Mouse (Mus musculus) cerebellum, adult 2 months (tissue): ENCODE data around the gene Tlk2. TPM values are rescaled to one million over a fixed set of nuclear protein-coding genes. Genes with fewer than 3 reads are reported as not detected.

ENCODE experiments used
- DNase-seq, 2 experiments: peaks; one replicate each; pipeline ENCODE4 v3.0.0; 2021
- H3K27ac ChIP-seq: fragments of 200-500 bp; 2 replicates; pipeline ENCODE4 v1.5.1; 2012; ENCODE audit warnings: low read length, control low read depth, inconsistent platforms; ENCODE audit not compliant: insufficient read depth
- H3K27me3 ChIP-seq: fragments of 200-500 bp; 2 replicates; pipeline ENCODE4 v1.6.1; 2012; ENCODE audit warnings: inconsistent platforms, mild to moderate bottlenecking, low read length, moderate library complexity; ENCODE audit not compliant: control insufficient read depth, insufficient read depth
- H3K4me1 ChIP-seq: fragments of 200-500 bp; 2 replicates; pipeline ENCODE4 v1.6.1; 2011; ENCODE audit warnings: low read length; ENCODE audit not compliant: control insufficient read depth, insufficient read depth
- H3K4me3 ChIP-seq: fragments of 200-500 bp; replicated peaks from 2 replicates; pipeline ENCODE3; 2011; ENCODE audit warnings: mild to moderate bottlenecking, low read depth, low read length, control low read depth; ENCODE audit not compliant: insufficient read depth
- CTCF ChIP-seq: fragments of 200-500 bp; IDR thresholded peaks from 2 replicates; pipeline ENCODE4 v1.5.1; 2011; ENCODE audit warnings: low read depth, mild to moderate bottlenecking, control low read depth, low read length, moderate library complexity, borderline replicate concordance; ENCODE audit not compliant: insufficient read depth
- POLR2A ChIP-seq: fragments of 200-500 bp; IDR thresholded peaks from 2 replicates; pipeline ENCODE4 v1.6.1; 2011; ENCODE audit warnings: low read length, control low read depth, borderline replicate concordance; ENCODE audit not compliant: insufficient read depth
- WGBS: fragments of 180-500 bp; shearing (Covaris S2); methylation state at CpG from one replicate; pipeline ENCODE4 v1.1.7; 2018; 5-methylcytosine and 5-hydroxymethylcytosine counted together
- polyA plus RNA-seq: library from polyadenylated mRNA; depleted of rRNA; stranded (reverse); fragments of >200 nt; gene quantifications from 2 replicates; pipeline ENCODE4 v1.2.3, GENCODE M21; 2012

Gene Tlk2
- polyA plus RNA-seq, 1 experiment = 44.6 TPM

GRCm38 (mm10) chr11:105202403-105202802 lies 23.8 kb downstream of the Tlk2 start:
- Histone ChIP-seq H3K4me1 (0 out of 2 replicates have a peak, but pooled peaks cover 2% of the 10 kb centered on the region), H3K27me3 (no peaks in the 10 kb centered on the region), H3K4me3 (no peak overlapping the region), H3K27ac (no peak overlapping the region)
- 57% methylated on average over 3 of the region's 3 CpGs for WGBS
- 0 out of 2 replicates have a peak, but pooled peaks have one; percentile 1 for TF ChIP-seq CTCF
- TF ChIP-seq POLR2A = no peak
- DNase-seq = no peak

GRCm38 (mm10) chr11:105210007-105210406 lies 31.4 kb downstream of the Tlk2 start:
- no peaks in the 10 kb centered on the region for H3K27me3 ChIP-seq
- no peak for TF ChIP-seq POLR2A
- no peak for TF ChIP-seq CTCF
- WGBS = 76% methylated on average over 1 of the region's 1 CpGs
- 0 out of 2 replicates have a peak, but pooled peaks cover 2% of the 10 kb centered on the region for H3K4me1 ChIP-seq
- no peak overlapping the region for H3K27ac ChIP-seq
- DNase-seq = no peak
- no peak overlapping the region for H3K4me3 ChIP-seq

- Histone ChIP-seq H3K27ac (no peak overlapping the region), H3K4me1 (no peaks in the 10 kb centered on the region), H3K27me3 (no peaks in the 10 kb centered on the region), H3K4me3 (no peak overlapping the region)
- WGBS = 95% methylated on average over 1 of the region's 1 CpGs
- no peak for DNase-seq
- no peak for TF ChIP-seq CTCF
- TF ChIP-seq POLR2A = no peak
Measured at GRCm38 (mm10) chr11:105214257-105214656, 35.6 kb downstream of the Tlk2 start.

GRCm38 (mm10) chr11:105217771-105218170 lies 39.2 kb downstream of the Tlk2 start:
- WGBS = 80% methylated on average over 2 of the region's 2 CpGs
- TF ChIP-seq POLR2A (no peak), CTCF (no peak)
- no peak for DNase-seq
- no peaks in the 10 kb centered on the region; the same call in 1 of the 2 replicates for H3K4me1 ChIP-seq
- no peak overlapping the region for H3K27ac ChIP-seq
- no peaks in the 10 kb centered on the region for H3K27me3 ChIP-seq
- no peak overlapping the region for H3K4me3 ChIP-seq

GRCm38 (mm10) chr11:105234501-105234900 lies 55.9 kb downstream of the Tlk2 start:
- H3K27me3 ChIP-seq = no peaks in the 10 kb centered on the region
- no peak for TF ChIP-seq CTCF
- TF ChIP-seq POLR2A = no peak
- H3K4me3 ChIP-seq = no peak overlapping the region
- 97% methylated on average over 2 of the region's 2 CpGs for WGBS
- no peak for DNase-seq
- H3K4me1 ChIP-seq = peaks cover 5% of the 10 kb centered on the region
- H3K27ac ChIP-seq = no peak overlapping the region

- no peak overlapping the region for H3K27ac ChIP-seq
- peak in 1 of 2 experiments; percentile 23 for DNase-seq
- no peak for TF ChIP-seq CTCF
- TF ChIP-seq POLR2A = no peak
- H3K4me3 ChIP-seq = no peak overlapping the region
- 0 out of 2 replicates have a peak, but pooled peaks cover 2% of the 10 kb centered on the region for H3K4me1 ChIP-seq
- H3K27me3 ChIP-seq = no peaks in the 10 kb centered on the region
Measured at GRCm38 (mm10) chr11:105240991-105241390, 62.4 kb downstream of the Tlk2 start.

DNA sequence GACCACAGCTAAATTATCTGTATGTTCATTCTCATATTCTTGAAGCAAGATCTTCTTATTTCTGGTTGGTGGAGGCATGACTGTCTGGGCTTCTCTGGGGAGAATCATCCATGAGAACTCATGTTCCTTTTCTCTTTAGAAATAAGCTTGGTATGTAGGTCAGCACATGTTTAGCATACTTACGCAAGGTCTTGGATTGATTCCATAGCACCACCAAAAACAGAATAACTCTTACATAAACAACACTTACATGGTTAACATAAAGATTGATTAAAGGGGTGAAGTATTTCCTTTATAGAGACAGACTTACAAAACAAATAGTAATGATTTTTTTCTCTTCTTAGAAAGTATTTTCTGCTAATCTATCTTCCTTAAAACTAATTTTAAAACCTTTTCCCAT lies 67.8 kb downstream of the Tlk2 start:
- DNase-seq = peak in 1 of 2 experiments; percentile 18
- peaks cover 5% of the 10 kb centered on the region; the same call in 1 of the 2 replicates for H3K4me1 ChIP-seq
- H3K27me3 ChIP-seq = no peaks in the 10 kb centered on the region
- no peak overlapping the region for H3K4me3 ChIP-seq
- WGBS = 29% methylated on average over 1 of the region's 1 CpGs
- no peak for TF ChIP-seq CTCF
- no peak for TF ChIP-seq POLR2A
- H3K27ac ChIP-seq = no peak overlapping the region

GRCm38 (mm10) chr11:105246785-105247184 lies 68.2 kb downstream of the Tlk2 start:
- Histone ChIP-seq H3K27ac (no peak overlapping the region), H3K4me3 (no peak overlapping the region), H3K27me3 (no peaks in the 10 kb centered on the region), H3K4me1 (peaks cover 5% of the 10 kb centered on the region; the same call in 1 of the 2 replicates)
- no peak for DNase-seq
- TF ChIP-seq POLR2A (no peak), CTCF (no peak)
- WGBS = 85% methylated on average over 6 of the region's 6 CpGs

DNA sequence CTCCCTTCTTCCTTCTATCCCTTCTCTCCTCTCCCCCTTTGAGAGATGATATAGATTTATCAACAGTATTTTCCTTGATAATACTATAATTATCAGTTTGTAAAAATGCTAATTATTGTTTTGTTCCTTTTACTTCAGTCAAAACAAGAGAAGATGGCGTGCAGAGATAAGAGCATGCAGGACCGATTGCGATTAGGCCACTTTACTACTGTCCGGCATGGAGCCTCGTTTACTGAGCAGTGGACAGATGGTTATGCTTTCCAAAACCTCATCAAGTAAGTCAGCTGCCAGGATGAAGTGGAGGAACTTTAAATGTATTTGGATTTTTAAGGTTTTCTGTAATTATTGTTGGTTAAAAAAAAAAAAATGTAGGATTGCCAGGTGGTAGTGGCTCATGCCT lies 68.7 kb downstream of the Tlk2 start:
- H3K27ac ChIP-seq = no peak overlapping the region
- DNase-seq = no peak
- H3K4me1 ChIP-seq = peaks cover 5% of the 10 kb centered on the region; the same call in 1 of the 2 replicates
- H3K4me3 ChIP-seq = no peak overlapping the region
- TF ChIP-seq POLR2A (no peak), CTCF (no peak)
- WGBS = 62% methylated on average over 5 of the region's 5 CpGs
- no peaks in the 10 kb centered on the region for H3K27me3 ChIP-seq
